Mouse (Mus musculus) midbrain, postnatal 0 days (tissue): Measurements from ENCODE around the gene Yy2. TPM values are rescaled to one million over a fixed set of nuclear protein-coding genes. Genes with fewer than 3 reads are reported as not detected.

Source experiments
- ATAC-seq: fragments of 200-750 bp; cut with Nextera tagmentation; 2 replicates; pipeline ENCODE4 v1.8.0; 2017; ENCODE audit warnings: moderate number of reproducible peaks, mild to moderate bottlenecking, moderate TSS enrichment, moderate library complexity; ENCODE audit not compliant: low FRiP score
- DNase-seq: peaks from one replicate; pipeline ENCODE4 v3.0.0-alpha.2; 2015; ENCODE audit warnings: low spot score
- H3K27ac ChIP-seq: fragments of 300-500 bp; sonication (generic); 2 replicates; pipeline ENCODE4 v1.5.1; 2014; ENCODE audit warnings: low read depth, mild to moderate bottlenecking, low read length, mixed read lengths
- H3K27me3 ChIP-seq: fragments of 300-500 bp; sonication (generic); 2 replicates; pipeline ENCODE4 v1.6.1; 2014; ENCODE audit warnings: low read length, control low read depth, mixed read lengths; ENCODE audit not compliant: insufficient read depth
- H3K36me3 ChIP-seq: fragments of 300-500 bp; sonication (generic); 2 replicates; pipeline ENCODE4 v1.6.1; 2014; ENCODE audit warnings: low read length, control low read depth, mixed read lengths; ENCODE audit not compliant: insufficient read depth
- H3K4me1 ChIP-seq: fragments of 300-500 bp; sonication (generic); 2 replicates; pipeline ENCODE4 v1.6.1; 2014; ENCODE audit warnings: mild to moderate bottlenecking, control low read depth, antibody characterized with exemption, low read length, mixed read lengths; ENCODE audit not compliant: insufficient read depth
- H3K4me2 ChIP-seq: fragments of 300-500 bp; sonication (generic); 2 replicates; pipeline ENCODE4 v1.6.1; 2014; ENCODE audit warnings: low read depth, mild to moderate bottlenecking, low read length, mixed read lengths; ENCODE audit not compliant: poor library complexity, severe bottlenecking
- H3K4me3 ChIP-seq: fragments of 300-500 bp; sonication (generic); 2 replicates; pipeline ENCODE4 v1.5.1; 2014; ENCODE audit warnings: low read depth, mild to moderate bottlenecking, low read length, moderate library complexity
- H3K9ac ChIP-seq: fragments of 300-500 bp; sonication (generic); replicated peaks from 2 replicates; pipeline ENCODE4 v1.6.1; 2014; ENCODE audit warnings: mild to moderate bottlenecking, low read length, moderate library complexity, mixed read lengths; ENCODE audit not compliant: poor library complexity, severe bottlenecking
- H3K9me3 ChIP-seq: fragments of 300-500 bp; sonication (generic); 2 replicates; pipeline ENCODE4 v1.6.1; 2016; ENCODE audit warnings: low read length, control low read depth
- CTCF ChIP-seq: IDR thresholded peaks from 2 replicates; pipeline ENCODE4 v1.5.1; 2016; ENCODE audit warnings: antibody characterized with exemption, mild to moderate bottlenecking
- WGBS: fragments of 180-500 bp; shearing (Covaris S2); extraction: QIAGEN DNeasy Blood & Tissue Kit; methylation state at CpG from one replicate; pipeline ENCODE4 v1.1.7; 2014; 5-methylcytosine and 5-hydroxymethylcytosine counted together
- polyA plus RNA-seq: library from polyadenylated mRNA; unstranded; fragments of >200 nt; fragmentation: Nextera tagmentation; extraction: Ambion mirVana; gene quantifications from 2 replicates; pipeline ENCODE4 v1.2.1, GENCODE M21; 2015
- total RNA-seq: library from RNA; depleted of rRNA; stranded (reverse); fragments of >200 nt; gene quantifications from 2 replicates; pipeline ENCODE4 v1.2.3, GENCODE M21; 2014

Yy2 gene
- total and polyA plus RNA-seq, 2 experiments from 2014 or later, result 0.82 to 2.1 TPM

GRCm38 (mm10) chrX:157596802-157597201, 28.0 kb upstream of the Yy2 start:
- Histone ChIP-seq H3K36me3 (no peaks in the 10 kb centered on the region), H3K4me3 (peak overlapping the region; percentile 58; the same call in 1 of the 2 replicates), H3K4me1 (no peaks in the 10 kb centered on the region), H3K4me2 (peak overlapping the region; percentile 49), H3K9me3 (no peaks in the 10 kb centered on the region), H3K27me3 (no peaks in the 10 kb centered on the region), H3K9ac (no peak overlapping the region), H3K27ac (no peak overlapping the region)
- ATAC-seq (no peak), DNase-seq (no peak)
- WGBS, result 81% methylated on average over 5 of the region's 5 CpGs
- no peak for TF ChIP-seq CTCF

GRCm38 (mm10) chrX:157595927-157596326, 27.1 kb upstream of the Yy2 start:
- 90% methylated on average over 6 of the region's 6 CpGs for WGBS
- Histone ChIP-seq H3K9ac (no peak overlapping the region), H3K27me3 (no peaks in the 10 kb centered on the region), H3K27ac (no peak overlapping the region), H3K4me1 (no peaks in the 10 kb centered on the region), H3K36me3 (no peaks in the 10 kb centered on the region), H3K4me2 (no peak overlapping the region), H3K9me3 (no peaks in the 10 kb centered on the region), H3K4me3 (no peak overlapping the region)
- no peak for TF ChIP-seq CTCF
- DNase-seq (no peak), ATAC-seq (no peak)

GRCm38 (mm10) chrX:157594606-157595005, 25.8 kb upstream of the Yy2 start:
- Histone ChIP-seq H3K27me3 (no peaks in the 10 kb centered on the region), H3K36me3 (no peaks in the 10 kb centered on the region), H3K27ac (no peak overlapping the region), H3K4me1 (no peaks in the 10 kb centered on the region), H3K9me3 (no peaks in the 10 kb centered on the region), H3K4me2 (no peak overlapping the region), H3K4me3 (no peak overlapping the region), H3K9ac (no peak overlapping the region)
- no peak for TF ChIP-seq CTCF
- ATAC-seq, result no peak
- DNase-seq, result no peak
- 32% methylated on average over 2 of the region's 2 CpGs for WGBS

GRCm38 (mm10) chrX:157587001-157587400, 18.2 kb upstream of the Yy2 start:
- ATAC-seq (no peak), DNase-seq (peak; percentile 15)
- H3K4me1 ChIP-seq, result no peaks in the 10 kb centered on the region
- H3K9me3 ChIP-seq, result no peaks in the 10 kb centered on the region
- WGBS, result 54% methylated on average over 5 of the region's 5 CpGs
- TF ChIP-seq CTCF, result no peak
- H3K4me3 ChIP-seq, result no peak overlapping the region
- H3K36me3 ChIP-seq, result no peaks in the 10 kb centered on the region
- no peaks in the 10 kb centered on the region for H3K27me3 ChIP-seq
- H3K9ac ChIP-seq, result no peak overlapping the region
- H3K4me2 ChIP-seq, result no peak overlapping the region
- H3K27ac ChIP-seq, result no peak overlapping the region

- Histone ChIP-seq H3K9ac (no peak overlapping the region), H3K36me3 (no peaks in the 10 kb centered on the region), H3K27ac (no peak overlapping the region), H3K27me3 (no peaks in the 10 kb centered on the region), H3K4me2 (no peak overlapping the region), H3K4me1 (no peaks in the 10 kb centered on the region), H3K9me3 (no peaks in the 10 kb centered on the region), H3K4me3 (no peak overlapping the region)
- ATAC-seq, result no peak
- no peak for TF ChIP-seq CTCF
- peak; percentile 32 for DNase-seq
Measured at GRCm38 (mm10) chrX:157586397-157586796, 17.6 kb upstream of the Yy2 start.

- DNase-seq (no peak), ATAC-seq (no peak)
- no peak overlapping the region for H3K27ac ChIP-seq
- no peak overlapping the region for H3K4me3 ChIP-seq
- no peak for TF ChIP-seq CTCF
- no peaks in the 10 kb centered on the region for H3K27me3 ChIP-seq
- no peak overlapping the region for H3K9ac ChIP-seq
- no peaks in the 10 kb centered on the region for H3K9me3 ChIP-seq
- no peaks in the 10 kb centered on the region for H3K4me1 ChIP-seq
- WGBS, result 77% methylated on average over 6 of the region's 6 CpGs
- H3K36me3 ChIP-seq, result no peaks in the 10 kb centered on the region
- no peak overlapping the region for H3K4me2 ChIP-seq
Measured at GRCm38 (mm10) chrX:157579108-157579614, 10.4 kb upstream of the Yy2 start.
